Mouse (Mus musculus) regulatory T cell (primary cell): ENCODE measurements around the gene Kcnk6.

ENCODE experiments used
- in situ Hi-C: fragments of 300-600 bp; cut with MboI, MseI; formaldehyde crosslinking; loops from one replicate; pipeline ENCODE4 v1.15.1; 2025; ENCODE audit warnings: high pct_unique_total_duplicates

Gene Kcnk6

GRCm38 (mm10) chr7:29232247-29233013 lies at the start of gene Kcnk6:
Kcnk6 (minus strand) TSS chr7:29232515.
- in situ Hi-C loops: no loop called here

- in situ Hi-C loops: no loop called here
Measured at GRCm38 (mm10) chr7:29281201-29282073, 49.1 kb upstream of the Kcnk6 start, which contains the start of gene Spint2. Spint2 (minus strand) TSS chr7:29281912.

GRCm38 (mm10) chr7:29280801-29281200 lies 48.5 kb upstream of the Kcnk6 start:
- in situ Hi-C loops: no loop called here

- in situ Hi-C loops: no loop called here
Measured at GRCm38 (mm10) chr7:29279924-29280323, 47.6 kb upstream of the Kcnk6 start.

- in situ Hi-C loops: no loop called here
Measured at GRCm38 (mm10) chr7:29279261-29279660, 46.9 kb upstream of the Kcnk6 start.

GRCm38 (mm10) chr7:29277510-29277909 lies 45.2 kb upstream of the Kcnk6 start:
- in situ Hi-C loops: no loop called here

GRCm38 (mm10) chr7:29276715-29277114 lies 44.4 kb upstream of the Kcnk6 start:
- in situ Hi-C loops: no loop called here

GRCm38 (mm10) chr7:29271687-29272465 lies 39.6 kb upstream of the Kcnk6 start:
- in situ Hi-C loops: no loop called here

GRCm38 (mm10) chr7:29270445-29270844 lies 38.1 kb upstream of the Kcnk6 start:
- in situ Hi-C loops: no loop called here

- in situ Hi-C loops: no loop called here
Measured at GRCm38 (mm10) chr7:29266931-29267330, 34.6 kb upstream of the Kcnk6 start.

GRCm38 (mm10) chr7:29265636-29266035 lies 33.3 kb upstream of the Kcnk6 start:
- in situ Hi-C loops: no loop called here

- in situ Hi-C loops: no loop called here
Measured at GRCm38 (mm10) chr7:29263831-29264230, 31.5 kb upstream of the Kcnk6 start.

GRCm38 (mm10) chr7:29262151-29262550 lies 29.8 kb upstream of the Kcnk6 start:
- in situ Hi-C loops: no loop called here

- in situ Hi-C loops: no loop called here
Measured at GRCm38 (mm10) chr7:29259781-29260730, 27.7 kb upstream of the Kcnk6 start.

GRCm38 (mm10) chr7:29257368-29257767 lies 25.1 kb upstream of the Kcnk6 start:
- in situ Hi-C loops: no loop called here

GRCm38 (mm10) chr7:29255875-29256274 lies 23.6 kb upstream of the Kcnk6 start:
- in situ Hi-C loops: no loop called here

GRCm38 (mm10) chr7:29253842-29254241 lies 21.5 kb upstream of the Kcnk6 start:
- in situ Hi-C loops: no loop called here

- in situ Hi-C loops: no loop called here
Measured at GRCm38 (mm10) chr7:29251166-29251565, 18.9 kb upstream of the Kcnk6 start.

- in situ Hi-C loops: no loop called here
Measured at GRCm38 (mm10) chr7:29248261-29248841, 16.0 kb upstream of the Kcnk6 start, which contains the start of gene 2200002D01Rik. 2200002D01Rik (minus strand) TSS chr7:29248466.

- in situ Hi-C loops: no loop called here
Measured at GRCm38 (mm10) chr7:29247706-29248105, 15.4 kb upstream of the Kcnk6 start.
